Mouse (Mus musculus): Measurements from ENCODE around the gene Arhgap4.

DNA sequence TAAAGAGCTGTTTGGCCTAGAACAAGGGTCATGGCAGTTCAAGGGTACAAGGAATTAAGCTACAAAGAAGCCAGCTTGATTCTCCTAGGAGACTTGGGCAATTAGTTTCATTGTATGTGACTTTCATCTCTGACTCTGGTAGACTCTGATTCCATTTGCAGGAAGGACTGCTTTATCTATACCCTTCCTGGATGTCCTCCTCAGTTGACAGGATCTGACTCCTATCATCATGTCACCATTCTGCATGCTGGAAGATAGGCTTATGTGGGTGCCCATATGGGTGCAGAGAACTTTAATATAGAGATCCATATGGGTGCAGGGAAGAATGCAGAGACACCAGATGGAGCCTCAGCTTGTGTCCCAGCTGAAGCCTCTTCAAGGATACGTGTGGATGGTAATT, 47.5 kb upstream of the Arhgap4 start:
- no peak for TF ChIP-seq POLR2A (IDR thresholded peaks at IDR 0.05; ENCODE audit: extremely low read depth, insufficient read depth, low read length)
- TF ChIP-seq CTCF (IDR thresholded peaks at IDR 0.05; ENCODE audit: low read depth, low read length), result no peak
